ENCODE assay signal across 8 mouse cellular contexts in the genomic region with DNA sequence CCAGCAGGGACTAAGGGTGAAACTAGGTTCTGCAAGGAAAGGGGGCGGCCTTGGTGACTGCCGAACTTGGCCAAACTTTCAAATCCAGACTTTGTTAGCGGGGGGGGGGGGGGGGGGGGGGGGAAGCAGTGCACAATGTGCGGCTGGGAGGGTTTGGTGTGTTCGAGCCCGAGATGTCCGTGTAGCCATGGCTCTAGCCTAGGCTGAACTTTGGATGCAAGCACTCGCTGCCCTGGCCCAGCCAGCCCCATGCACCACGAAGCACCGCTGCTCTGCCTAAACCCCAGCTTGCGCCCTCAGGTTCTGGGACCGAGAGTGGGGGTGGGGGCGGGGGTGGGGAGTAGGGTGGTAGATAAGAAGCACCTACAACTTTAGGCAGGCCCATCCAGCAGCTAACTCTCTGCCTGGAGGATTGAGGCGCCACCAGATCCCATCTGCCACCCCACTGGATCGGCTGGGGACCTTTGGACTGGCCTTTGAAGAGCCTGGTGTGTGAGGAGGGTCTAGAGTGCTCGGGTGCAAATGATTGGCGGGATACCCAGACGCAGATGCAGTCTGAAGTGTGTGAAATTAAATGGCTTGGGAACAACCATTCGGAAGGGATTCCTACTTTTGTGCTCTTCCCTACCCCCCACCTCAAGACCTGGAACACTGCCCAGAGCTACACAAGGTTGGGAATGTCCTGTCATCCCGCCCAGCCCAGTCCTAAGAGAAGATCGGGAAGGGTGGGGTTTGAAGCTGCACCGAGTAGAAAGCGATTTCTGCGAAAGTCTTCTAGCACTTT. TPM values are rescaled to one million over a fixed set of nuclear protein-coding genes. Genes with fewer than 3 reads are reported as not detected.
A peak's percentile ranks its signal among the peaks of the same experiment; 100 is the strongest.
DNase-seq lines count a peak whose midpoint lies in the region; ATAC-seq and TF ChIP-seq lines count a peak whose summit lies in the region.

No protein-coding gene starts in this region.

- H3K4me1 ChIP-seq in E14TG2a.4 (replicated peaks; ENCODE audit: low read depth, low read length): peaks cover 12% of the 10 kb centered on the region
- H3K4me1 ChIP-seq in forebrain, embryonic 16.5 days (replicated peaks; ENCODE audit: control insufficient read depth, insufficient read depth, low read length): peaks cover 20% of the 10 kb centered on the region
- peaks cover 27% of the 10 kb centered on the region for H3K4me1 ChIP-seq in hindbrain, embryonic 14.5 days (replicated peaks; ENCODE audit: control insufficient read depth, insufficient read depth, low read length)
- peaks cover 40% of the 10 kb centered on the region for H3K4me1 ChIP-seq in neural tube, embryonic 12.5 days

- peak; percentile 69 for DNase-seq in adrenal gland, adult 8-10 months
- DNase-seq in hindbrain, embryonic 14.5 days (ENCODE audit: low spot score): peak; percentile 51
- peak; percentile 47 for DNase-seq in liver
- no peak for DNase-seq in layer of hippocampus, postnatal 36 days

- no peak for TF ChIP-seq CTCF in E14TG2a.4 (conservative IDR thresholded peaks at IDR 0.05; ENCODE audit: low read length)

- peak overlapping the region; percentile 96 for H3K4me2 ChIP-seq in forebrain, embryonic 16.5 days (ENCODE audit: low read length)
- peak overlapping the region; percentile 99 for H3K4me2 ChIP-seq in hindbrain, embryonic 14.5 days (replicated peaks)
- H3K4me2 ChIP-seq in neural tube, embryonic 12.5 days (replicated peaks): peak overlapping the region; percentile 95

- ATAC-seq in forebrain, embryonic 16.5 days: peak; percentile 56
- ATAC-seq in hindbrain, embryonic 14.5 days (ENCODE audit: low FRiP score): peak; percentile 42; the same call in 1 of the 2 replicates
- ATAC-seq in neural tube, embryonic 12.5 days (ENCODE audit: low FRiP score, low read depth): peak; percentile 67
- no peak for ATAC-seq in megakaryocyte-erythroid progenitor cell, adult 5-6 weeks (replicated peaks; ENCODE audit: low FRiP score, low TSS enrichment, poor library complexity, severe bottlenecking)

- H3K9ac ChIP-seq in forebrain, embryonic 16.5 days (replicated peaks; ENCODE audit: low read depth, low read length): peak overlapping the region; percentile 69
- H3K9ac ChIP-seq in hindbrain, embryonic 14.5 days: peak overlapping the region; percentile 69
- H3K9ac ChIP-seq in neural tube, embryonic 12.5 days: peak overlapping the region; percentile 73

- 6% methylated on average over 23 of the region's 24 CpGs for WGBS in forebrain, embryonic 16.5 days
- 3% methylated on average over 23 of the region's 24 CpGs for WGBS in hindbrain, embryonic 14.5 days
- WGBS in neural tube, embryonic 12.5 days: 10% methylated on average over 22 of the region's 24 CpGs

- H3K9me3 ChIP-seq in E14TG2a.4 (ENCODE audit: low read length): peaks cover 30% of the 10 kb centered on the region
- H3K9me3 ChIP-seq in forebrain, embryonic 16.5 days (ENCODE audit: control insufficient read depth, low read length): peaks cover 1% of the 10 kb centered on the region; the same call in 1 of the 2 replicates
- no peaks in the 10 kb centered on the region for H3K9me3 ChIP-seq in hindbrain, embryonic 14.5 days (ENCODE audit: control insufficient read depth, low read length)
- no peaks in the 10 kb centered on the region for H3K9me3 ChIP-seq in neural tube, embryonic 12.5 days

- peaks cover 72% of the 10 kb centered on the region for H3K27me3 ChIP-seq in E14TG2a.4 (ENCODE audit: insufficient read depth, low read length)
- H3K27me3 ChIP-seq in forebrain, embryonic 16.5 days (replicated peaks; ENCODE audit: control insufficient read depth, insufficient read depth, low read length): no peaks in the 10 kb centered on the region; the same call in 1 of the 2 replicates
- 0 out of 2 replicates have a peak, but pooled peaks cover 4% of the 10 kb centered on the region for H3K27me3 ChIP-seq in hindbrain, embryonic 14.5 days (ENCODE audit: control insufficient read depth, insufficient read depth, low read length)
- peaks cover 7% of the 10 kb centered on the region; the same call in 1 of the 2 replicates for H3K27me3 ChIP-seq in neural tube, embryonic 12.5 days (replicated peaks)

- H3K27ac ChIP-seq in forebrain, embryonic 16.5 days (ENCODE audit: low read length): no peak overlapping the region
- H3K27ac ChIP-seq in hindbrain, embryonic 14.5 days: peak overlapping the region; percentile 51; the same call in 1 of the 2 replicates
- no peak overlapping the region for H3K27ac ChIP-seq in neural tube, embryonic 12.5 days

- no peaks in the 10 kb centered on the region for H3K36me3 ChIP-seq in E14TG2a.4 (ENCODE audit: insufficient read depth, low read length)
- no peaks in the 10 kb centered on the region for H3K36me3 ChIP-seq in forebrain, embryonic 16.5 days (ENCODE audit: control insufficient read depth, insufficient read depth)
- no peaks in the 10 kb centered on the region for H3K36me3 ChIP-seq in hindbrain, embryonic 14.5 days (replicated peaks; ENCODE audit: control insufficient read depth, insufficient read depth)
- no peaks in the 10 kb centered on the region for H3K36me3 ChIP-seq in neural tube, embryonic 12.5 days

- peak overlapping the region; percentile 79 for H3K4me3 ChIP-seq in E14TG2a.4 (replicated peaks; ENCODE audit: low read length)
- H3K4me3 ChIP-seq in forebrain, embryonic 16.5 days (replicated peaks; ENCODE audit: low read length): peak overlapping the region; percentile 55
- peak overlapping the region; percentile 55 for H3K4me3 ChIP-seq in hindbrain, embryonic 14.5 days (replicated peaks; ENCODE audit: low read length)
- H3K4me3 ChIP-seq in neural tube, embryonic 12.5 days: peak overlapping the region; percentile 51

RNA-seq across cellular contexts. Expression of a gene that starts 0.8 kb away (rescaled TPM):
- total RNA-seq in adrenal gland, adult 8-10 months (2022): 10 to 100 TPM; 11.3 to 18.2 (median 14.0) TPM
- polyA plus RNA-seq in forebrain, embryonic 16.5 days (2015; fragmentation: Nextera tagmentation; extraction: Ambion mirVana): 1.7 and 3.3 TPM in 2 replicates
- polyA plus RNA-seq in hindbrain, embryonic 14.5 days (2014; fragmentation: Nextera tagmentation; extraction: Ambion mirVana): 2.7 and 3.1 TPM in 2 replicates
- polyA plus RNA-seq in neural tube, embryonic 12.5 days (2016; fragmentation: Nextera tagmentation; extraction: Ambion mirVana): 4.0 and 5.6 TPM in 2 replicates
- total RNA-seq in layer of hippocampus, postnatal 36 days (2021): 1 to 10 TPM; 2.1 to 4.3 TPM
- total RNA-seq in megakaryocyte-erythroid progenitor cell, adult 5-6 weeks (2014; fragmentation: Nextera tagmentation): 30.2 and 32.2 TPM in 2 replicates
- 4.5 and 14.7 TPM in 2 replicates for total RNA-seq in megakaryocyte-erythroid progenitor cell, adult 5-6 weeks (2017)

Comparison
In these comparisons a context has a peak if more than half of its experiments do, and no peak if none do; other contexts are left out.
1. DNase-seq: peak in adrenal gland, adult 8-10 months (single experiment), hindbrain, embryonic 14.5 days (single experiment) and liver (single experiment); none in layer of hippocampus, postnatal 36 days (0 of 2).
2. Peak in every context shown above with its lines, with median percentiles within 50 percentile points of each other: H3K4me3 ChIP-seq, H3K4me2 ChIP-seq and H3K9ac ChIP-seq.